Mouse (Mus musculus): ENCODE measurements at regions not wholly inside any gene's neighbourhood (a gene's known extent, or its start where the extent isn't known, plus 50 kb on each side); places are given as distances from the start of the nearest gene placed in this dataset.

GRCm38 (mm10) chr13:110710847-110711246 lies 316.0 kb downstream of the Plk2 start:
- Histone ChIP-seq H3K27me3 (replicated peaks) (no peaks in the 10 kb centered on the region), H3K9ac (no peak overlapping the region), H3K4me3 (replicated peaks) (no peak overlapping the region), H3K27ac (no peak overlapping the region), H3K4me2 (no peak overlapping the region), H3K36me3 (no peaks in the 10 kb centered on the region), H3K9me3 (no peaks in the 10 kb centered on the region), H3K4me1 (no peaks in the 10 kb centered on the region)
- WGBS, result 65% methylated on average over 4 of the region's 4 CpGs
- no peak for ATAC-seq (ENCODE audit: insufficient read depth, low FRiP score, low read depth)

GRCm38 (mm10) chr13:110712527-110712926 lies 317.7 kb downstream of the Plk2 start:
- Histone ChIP-seq H3K4me1 (no peaks in the 10 kb centered on the region), H3K27me3 (replicated peaks) (no peaks in the 10 kb centered on the region), H3K9ac (no peak overlapping the region), H3K36me3 (no peaks in the 10 kb centered on the region), H3K4me3 (replicated peaks) (no peak overlapping the region), H3K4me2 (no peak overlapping the region), H3K27ac (no peak overlapping the region), H3K9me3 (no peaks in the 10 kb centered on the region)
- no peak for ATAC-seq (ENCODE audit: insufficient read depth, low FRiP score, low read depth)
- 9% methylated on average over 3 of the region's 3 CpGs for WGBS

DNA sequence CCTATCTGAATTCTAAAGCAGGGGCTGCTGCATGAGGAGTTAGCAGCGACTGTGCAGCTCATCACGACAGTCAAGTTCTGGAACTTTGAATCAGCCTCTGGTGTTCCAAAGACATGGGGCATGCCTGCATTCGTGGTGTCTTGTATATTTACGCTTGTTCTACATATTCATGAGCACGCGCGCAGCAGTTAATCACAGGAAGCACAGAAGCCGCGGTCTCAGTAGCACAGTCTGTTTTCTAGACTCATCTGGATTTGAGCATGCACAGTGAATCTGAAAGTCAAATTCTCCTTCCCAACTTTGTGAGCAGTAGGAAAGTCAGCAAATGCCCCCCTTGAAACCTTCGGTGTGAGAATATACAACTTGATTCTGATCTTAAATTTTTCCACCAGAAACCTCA lies 327.3 kb downstream of the Plk2 start:
- ATAC-seq (ENCODE audit: insufficient read depth, low FRiP score, low read depth), result no peak
- Histone ChIP-seq H3K4me1 (no peaks in the 10 kb centered on the region), H3K36me3 (no peaks in the 10 kb centered on the region), H3K9me3 (no peaks in the 10 kb centered on the region), H3K27me3 (replicated peaks) (no peaks in the 10 kb centered on the region), H3K4me3 (replicated peaks) (no peak overlapping the region), H3K27ac (no peak overlapping the region), H3K4me2 (no peak overlapping the region), H3K9ac (no peak overlapping the region)
- 86% methylated on average over 10 of the region's 10 CpGs for WGBS

- H3K27ac ChIP-seq, result no peak overlapping the region
- H3K36me3 ChIP-seq, result no peaks in the 10 kb centered on the region
- no peak overlapping the region for H3K4me2 ChIP-seq
- no peak overlapping the region for H3K9ac ChIP-seq
- H3K4me3 ChIP-seq (replicated peaks), result no peak overlapping the region
- H3K4me1 ChIP-seq, result no peaks in the 10 kb centered on the region
- no peaks in the 10 kb centered on the region for H3K9me3 ChIP-seq
- 58% methylated on average over 6 of the region's 6 CpGs for WGBS
- ATAC-seq (ENCODE audit: insufficient read depth, low FRiP score, low read depth), result no peak
- H3K27me3 ChIP-seq (replicated peaks), result no peaks in the 10 kb centered on the region
Measured at GRCm38 (mm10) chr13:110722752-110723151, 327.9 kb downstream of the Plk2 start.

- Histone ChIP-seq H3K36me3 (no peaks in the 10 kb centered on the region), H3K4me2 (no peak overlapping the region), H3K4me1 (no peaks in the 10 kb centered on the region), H3K27ac (no peak overlapping the region), H3K4me3 (replicated peaks) (no peak overlapping the region), H3K9ac (no peak overlapping the region), H3K27me3 (replicated peaks) (no peaks in the 10 kb centered on the region), H3K9me3 (no peaks in the 10 kb centered on the region)
- no peak for ATAC-seq (ENCODE audit: insufficient read depth, low FRiP score, low read depth)
- WGBS, result 70% methylated on average over 2 of the region's 2 CpGs
Measured at GRCm38 (mm10) chr13:110724836-110725235, 330.0 kb downstream of the Plk2 start.

DNA sequence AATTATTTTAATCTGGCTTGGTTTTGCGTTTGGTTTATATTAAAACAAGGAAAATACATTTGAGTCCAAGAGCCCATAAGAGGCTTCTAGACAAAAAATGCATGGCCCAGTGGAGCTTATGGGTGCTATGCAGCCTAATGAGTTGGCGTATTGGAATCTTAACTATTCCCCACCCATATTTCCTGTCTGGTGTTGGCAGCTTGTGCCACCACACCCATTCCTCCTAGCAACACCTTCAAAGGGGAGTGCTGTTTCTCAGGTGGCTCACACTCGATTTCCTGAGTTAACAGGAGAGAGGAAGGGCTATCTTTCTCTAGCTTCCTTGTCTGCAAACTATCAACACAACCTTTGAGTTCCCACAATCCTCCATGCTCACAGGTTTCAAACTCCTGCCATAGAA lies 331.0 kb downstream of the Plk2 start:
- no peak for ATAC-seq (ENCODE audit: insufficient read depth, low FRiP score, low read depth)
- Histone ChIP-seq H3K27me3 (replicated peaks) (no peaks in the 10 kb centered on the region), H3K9ac (no peak overlapping the region), H3K4me3 (replicated peaks) (no peak overlapping the region), H3K36me3 (no peaks in the 10 kb centered on the region), H3K9me3 (no peaks in the 10 kb centered on the region), H3K4me1 (no peaks in the 10 kb centered on the region), H3K27ac (no peak overlapping the region), H3K4me2 (no peak overlapping the region)
- 58% methylated on average over 3 of the region's 3 CpGs for WGBS

DNA sequence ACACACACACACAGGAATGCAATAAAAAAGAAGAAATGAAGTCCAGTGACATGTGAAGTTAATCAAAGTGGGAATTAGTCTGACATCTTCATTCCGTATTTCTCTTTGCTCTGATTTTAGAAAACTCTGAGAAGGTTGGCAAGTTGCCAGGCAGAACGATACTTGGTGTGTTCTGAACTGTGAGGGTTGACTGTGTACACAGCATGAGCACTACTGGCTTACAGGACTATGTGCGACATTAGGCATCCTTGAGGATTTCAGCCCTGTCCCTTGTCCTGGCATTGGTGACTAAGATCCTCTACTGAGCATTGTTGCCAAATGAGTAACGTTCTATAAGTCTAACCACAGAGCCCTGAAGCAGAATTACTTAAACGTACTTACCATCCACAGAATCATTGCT lies 340.7 kb downstream of the Plk2 start:
- no peaks in the 10 kb centered on the region for H3K4me1 ChIP-seq
- no peak overlapping the region for H3K9ac ChIP-seq
- no peaks in the 10 kb centered on the region for H3K27me3 ChIP-seq (replicated peaks)
- no peak overlapping the region for H3K4me3 ChIP-seq (replicated peaks)
- no peak overlapping the region for H3K27ac ChIP-seq
- no peaks in the 10 kb centered on the region for H3K9me3 ChIP-seq
- WGBS, result 35% methylated on average over 5 of the region's 5 CpGs
- no peaks in the 10 kb centered on the region for H3K36me3 ChIP-seq
- no peak for ATAC-seq (ENCODE audit: insufficient read depth, low FRiP score, low read depth)
- H3K4me2 ChIP-seq, result no peak overlapping the region

DNA sequence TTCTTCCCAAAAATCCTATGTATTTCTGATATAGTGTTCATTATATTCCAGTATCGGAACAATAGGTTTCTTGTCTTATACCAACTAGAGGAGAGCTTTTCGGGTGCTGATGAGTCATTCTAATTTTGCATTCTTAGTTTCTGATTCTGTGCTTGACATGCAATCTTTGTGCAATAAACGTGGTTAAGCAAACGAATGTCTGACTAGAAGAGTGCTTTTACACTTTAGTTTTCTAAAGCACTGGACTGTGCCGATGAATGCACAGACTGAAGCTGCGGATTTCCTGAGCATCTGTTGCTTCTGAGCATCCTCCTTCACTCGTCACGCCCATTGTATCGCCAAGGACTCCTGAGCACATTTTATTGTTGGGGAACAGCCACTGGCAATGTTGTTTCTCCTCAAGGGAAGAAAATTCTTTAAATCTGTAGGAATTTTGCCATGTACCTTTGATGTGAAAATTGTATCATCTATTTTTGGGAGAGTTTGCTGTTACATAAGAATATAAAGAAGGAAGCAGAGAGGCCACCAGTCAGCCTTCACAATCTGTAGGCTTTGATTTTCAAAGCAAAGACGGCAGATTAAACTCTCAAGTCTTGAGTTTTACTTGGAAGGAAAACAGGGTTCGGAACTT lies 346.8 kb downstream of the Plk2 start:
- WGBS, result 76% methylated on average over 11 of the region's 11 CpGs
- H3K27ac ChIP-seq, result no peak overlapping the region
- no peak overlapping the region for H3K4me2 ChIP-seq
- H3K4me3 ChIP-seq (replicated peaks), result no peak overlapping the region
- H3K4me1 ChIP-seq, result no peaks in the 10 kb centered on the region
- no peaks in the 10 kb centered on the region for H3K27me3 ChIP-seq (replicated peaks)
- no peak overlapping the region for H3K9ac ChIP-seq
- no peaks in the 10 kb centered on the region for H3K9me3 ChIP-seq
- H3K36me3 ChIP-seq, result no peaks in the 10 kb centered on the region
- no peak for ATAC-seq (ENCODE audit: insufficient read depth, low FRiP score, low read depth)

DNA sequence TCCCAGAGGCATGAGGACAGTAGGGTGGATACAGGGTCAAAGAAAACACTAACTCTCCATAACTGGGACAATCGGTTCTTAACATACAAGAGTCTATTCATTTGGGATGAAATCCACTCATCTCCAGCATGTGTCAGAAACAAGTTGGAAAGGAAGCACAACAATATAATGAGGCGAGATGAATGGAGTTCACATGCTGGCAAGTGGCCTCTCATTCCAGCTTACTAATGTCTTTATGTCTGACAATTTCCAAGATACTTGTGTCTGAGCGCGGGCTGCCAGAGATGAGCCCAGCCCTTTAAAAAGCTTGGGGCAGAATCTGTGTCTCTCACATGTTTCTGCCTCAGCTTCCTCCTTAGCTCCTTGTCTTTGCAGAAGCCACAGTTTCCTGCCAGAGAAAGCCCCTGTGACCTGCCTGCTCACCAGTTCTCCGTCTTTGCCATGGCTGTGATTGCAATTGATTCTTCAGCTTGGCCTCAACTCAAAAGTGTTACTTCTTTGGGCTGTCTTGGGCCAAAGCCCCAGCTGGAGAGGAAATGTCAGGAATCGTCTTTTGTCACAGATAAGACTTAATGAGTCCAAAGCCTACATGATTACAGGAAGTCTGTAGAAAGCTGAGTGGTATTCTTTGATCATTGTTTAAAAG lies 352.5 kb downstream of the Plk2 start:
- no peak for ATAC-seq (ENCODE audit: insufficient read depth, low FRiP score, low read depth)
- no peaks in the 10 kb centered on the region for H3K4me1 ChIP-seq
- WGBS, result 44% methylated on average over 6 of the region's 6 CpGs

DNA sequence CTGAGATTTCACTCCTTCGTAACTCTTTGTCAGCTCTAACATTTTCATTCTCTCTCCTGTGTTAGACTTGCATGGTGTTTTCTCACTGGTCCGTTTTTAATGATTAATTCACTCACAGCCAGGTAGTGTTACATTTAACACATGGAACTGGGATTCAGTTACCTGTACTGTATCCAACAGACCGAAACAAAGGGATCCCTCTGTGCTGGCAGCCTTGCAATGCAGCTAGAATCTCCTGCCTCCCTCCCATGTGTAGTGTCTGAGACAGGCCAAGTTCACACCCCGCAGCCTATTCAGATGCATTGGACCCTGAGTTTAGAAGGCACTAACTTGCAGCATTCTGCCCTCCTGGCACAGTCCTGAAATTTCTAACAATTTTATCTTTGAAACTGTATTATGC lies 357.9 kb downstream of the Plk2 start:
- WGBS, result 69% methylated on average over 4 of the region's 4 CpGs
- Histone ChIP-seq H3K27me3 (replicated peaks) (no peaks in the 10 kb centered on the region), H3K9me3 (no peaks in the 10 kb centered on the region), H3K4me3 (replicated peaks) (no peak overlapping the region), H3K36me3 (no peaks in the 10 kb centered on the region), H3K4me2 (no peak overlapping the region), H3K4me1 (no peaks in the 10 kb centered on the region), H3K27ac (no peak overlapping the region), H3K9ac (no peak overlapping the region)
- no peak for ATAC-seq (ENCODE audit: insufficient read depth, low FRiP score, low read depth)

More for the DNA sequence above, 352.5 kb downstream of the Plk2 start:
- H3K36me3 ChIP-seq, result no peaks in the 10 kb centered on the region
- no peaks in the 10 kb centered on the region for H3K9me3 ChIP-seq
- H3K27ac ChIP-seq, result no peak overlapping the region; the same call in 1 of the 2 replicates
- H3K9ac ChIP-seq, result no peak overlapping the region
- H3K27me3 ChIP-seq (replicated peaks), result no peaks in the 10 kb centered on the region
- H3K4me2 ChIP-seq, result no peak overlapping the region
- no peak overlapping the region for H3K4me3 ChIP-seq (replicated peaks)

GRCm38 (mm10) chr13:110754548-110754947 lies 359.7 kb downstream of the Plk2 start:
- Histone ChIP-seq H3K9me3 (no peaks in the 10 kb centered on the region), H3K4me3 (replicated peaks) (no peak overlapping the region), H3K36me3 (no peaks in the 10 kb centered on the region), H3K27ac (no peak overlapping the region), H3K27me3 (replicated peaks) (no peaks in the 10 kb centered on the region), H3K9ac (no peak overlapping the region), H3K4me2 (no peak overlapping the region), H3K4me1 (no peaks in the 10 kb centered on the region)
- ATAC-seq (ENCODE audit: insufficient read depth, low FRiP score, low read depth), result no peak
- 86% methylated on average over 9 of the region's 9 CpGs for WGBS

GRCm38 (mm10) chr13:110756877-110757276 lies 362.0 kb downstream of the Plk2 start:
- Histone ChIP-seq H3K9ac (no peak overlapping the region), H3K27ac (no peak overlapping the region), H3K9me3 (no peaks in the 10 kb centered on the region), H3K4me2 (no peak overlapping the region), H3K27me3 (replicated peaks) (no peaks in the 10 kb centered on the region), H3K36me3 (no peaks in the 10 kb centered on the region), H3K4me1 (no peaks in the 10 kb centered on the region), H3K4me3 (replicated peaks) (no peak overlapping the region)
- WGBS, result 59% methylated on average over 2 of the region's 2 CpGs
- no peak for ATAC-seq (ENCODE audit: insufficient read depth, low FRiP score, low read depth)

DNA sequence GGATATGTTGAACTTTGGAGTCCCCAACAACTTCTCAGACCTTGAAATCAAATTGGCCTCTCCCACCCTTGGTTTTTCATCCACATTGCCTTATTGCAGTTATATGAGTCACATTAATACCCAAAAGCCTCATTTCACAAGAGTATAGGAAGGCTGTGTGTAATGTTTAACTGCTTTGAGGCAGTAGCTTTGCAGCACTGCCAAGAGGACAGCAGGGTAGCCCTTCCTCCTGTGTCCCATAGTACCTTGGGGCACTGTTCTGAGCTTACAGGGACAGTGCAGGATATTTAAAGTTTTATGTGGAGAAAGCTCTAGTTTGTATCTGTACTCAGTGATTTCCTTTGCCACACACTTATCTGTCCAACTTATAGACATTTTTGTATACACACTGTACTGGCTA lies 374.4 kb downstream of the Plk2 start:
- no peak for ATAC-seq (ENCODE audit: insufficient read depth, low FRiP score, low read depth)
- Histone ChIP-seq H3K27me3 (replicated peaks) (no peaks in the 10 kb centered on the region), H3K4me3 (replicated peaks) (no peak overlapping the region), H3K9ac (no peak overlapping the region), H3K4me2 (no peak overlapping the region), H3K4me1 (no peaks in the 10 kb centered on the region), H3K27ac (no peak overlapping the region), H3K36me3 (no peaks in the 10 kb centered on the region), H3K9me3 (no peaks in the 10 kb centered on the region)
